ENCODE assay signal across 8 mouse cellular contexts in the genomic region with DNA sequence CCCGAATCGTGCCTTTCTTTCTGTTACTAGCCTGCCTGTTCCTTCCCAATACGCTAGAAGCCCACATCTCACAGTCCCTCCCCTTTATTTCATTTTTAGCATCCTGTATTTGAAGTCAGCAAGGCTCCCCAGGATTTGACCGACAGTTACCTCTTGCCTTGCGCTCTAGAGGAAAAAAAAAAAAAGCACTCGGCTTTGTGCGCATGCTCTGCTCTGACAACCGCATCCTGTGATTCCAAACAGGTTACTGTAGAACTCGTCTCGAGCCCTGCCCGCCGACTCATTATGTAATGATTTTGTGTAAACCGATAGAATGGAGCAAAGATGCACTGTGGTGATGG. TPM values are rescaled to one million over a fixed set of nuclear protein-coding genes. Genes with fewer than 3 reads are reported as not detected.
A peak's percentile ranks its signal among the peaks of the same experiment; 100 is the strongest.
DNase-seq lines count a peak whose midpoint lies in the region; ATAC-seq and TF ChIP-seq lines count a peak whose summit lies in the region.

No protein-coding gene starts in this region.

- no peaks in the 10 kb centered on the region for H3K4me1 ChIP-seq in kidney, adult 2 months (ENCODE audit: control insufficient read depth, insufficient read depth, low read length)
- peaks cover 11% of the 10 kb centered on the region for H3K4me1 ChIP-seq in limb, embryonic 14.5 days (ENCODE audit: control insufficient read depth, insufficient read depth, low read length)
- H3K4me1 ChIP-seq in midbrain, embryonic 15.5 days = peaks cover 34% of the 10 kb centered on the region

- 0 out of 2 replicates have a peak overlapping the region, but pooled peaks have one; percentile 12 for H3K9ac ChIP-seq in limb, embryonic 14.5 days (ENCODE audit: low read depth, low read length, severe bottlenecking)
- H3K9ac ChIP-seq in midbrain, embryonic 15.5 days = peak overlapping the region; percentile 59

- peak overlapping the region; percentile 76; the same call in 1 of the 2 replicates for H3K27ac ChIP-seq in kidney, adult 2 months (ENCODE audit: insufficient read depth, low read depth, low read length)
- H3K27ac ChIP-seq in limb, embryonic 14.5 days (replicated peaks; ENCODE audit: low read depth, low read length) = no peak overlapping the region
- H3K27ac ChIP-seq in midbrain, embryonic 15.5 days = peak overlapping the region; percentile 86

- no peaks in the 10 kb centered on the region; the same call in 1 of the 2 replicates for H3K9me3 ChIP-seq in limb, embryonic 14.5 days (ENCODE audit: control insufficient read depth, low read length)
- no peaks in the 10 kb centered on the region for H3K9me3 ChIP-seq in midbrain, embryonic 15.5 days

- H3K27me3 ChIP-seq in kidney, adult 2 months (replicated peaks; ENCODE audit: control insufficient read depth, insufficient read depth, low read length) = no peaks in the 10 kb centered on the region
- peaks cover 20% of the 10 kb centered on the region for H3K27me3 ChIP-seq in limb, embryonic 14.5 days (ENCODE audit: control insufficient read depth, insufficient read depth, low read length)
- H3K27me3 ChIP-seq in midbrain, embryonic 15.5 days (replicated peaks) = no peaks in the 10 kb centered on the region

- peak overlapping the region; percentile 69 for H3K4me2 ChIP-seq in limb, embryonic 14.5 days (replicated peaks; ENCODE audit: low read depth, low read length, severe bottlenecking)
- peak overlapping the region; percentile 81 for H3K4me2 ChIP-seq in midbrain, embryonic 15.5 days

- H3K36me3 ChIP-seq in kidney, adult 2 months (ENCODE audit: control insufficient read depth, insufficient read depth, low read length) = no peaks in the 10 kb centered on the region
- H3K36me3 ChIP-seq in limb, embryonic 14.5 days (ENCODE audit: control insufficient read depth, insufficient read depth, low read length) = no peaks in the 10 kb centered on the region
- H3K36me3 ChIP-seq in midbrain, embryonic 15.5 days (replicated peaks) = no peaks in the 10 kb centered on the region

- peak; percentile 56 for DNase-seq in adrenal gland, adult 2 months
- no peak for DNase-seq in adrenal gland, adult 8-10 months
- DNase-seq in cerebellum, postnatal 36 days = peak; percentile 79 to 85
- peak; percentile 76 to 78 for DNase-seq in heart, adult 9 months (ENCODE audit: low spot score in 2 of 2)
- DNase-seq in kidney, adult 2 months = peak; percentile 84
- peak; percentile 65 for DNase-seq in limb, embryonic 14.5 days (ENCODE audit: low spot score)
- peak; percentile 80 to 88 for DNase-seq in spleen, postnatal 36 days (ENCODE audit: low spot score in 2 of 2)

- WGBS in kidney, adult 2 months = 4% methylated on average over 13 of the region's 13 CpGs
- WGBS in limb, embryonic 14.5 days = under 1% methylated on average over 13 of the region's 13 CpGs
- under 1% methylated on average over 13 of the region's 13 CpGs for WGBS in midbrain, embryonic 15.5 days

- no peak for TF ChIP-seq CTCF in kidney, adult 2 months (conservative IDR thresholded peaks at IDR 0.05; ENCODE audit: insufficient read depth, insufficient read length, low read depth, low read length)

- no peak for TF ChIP-seq POLR2A in kidney, adult 2 months (IDR thresholded peaks at IDR 0.05; ENCODE audit: low read depth, low read length)
- TF ChIP-seq POLR2A in limb, embryonic 14.5 days (IDR thresholded peaks at IDR 0.05; ENCODE audit: borderline replicate concordance, extremely low read depth, insufficient read depth, insufficient read length) = no peak

- no peak for ATAC-seq in limb, embryonic 14.5 days (ENCODE audit: low FRiP score, low read depth)
- ATAC-seq in midbrain, embryonic 15.5 days (replicated peaks) = peak; percentile 55

- peak overlapping the region; percentile 91 for H3K4me3 ChIP-seq in kidney, adult 2 months (ENCODE audit: insufficient read depth, low read depth, low read length)
- H3K4me3 ChIP-seq in limb, embryonic 14.5 days (replicated peaks; ENCODE audit: low read length) = peak overlapping the region; percentile 41
- peak overlapping the region; percentile 61 for H3K4me3 ChIP-seq in midbrain, embryonic 15.5 days

RNA-seq across cellular contexts. Expression of a gene that starts 1.2 kb away (rescaled TPM):
- total RNA-seq in adrenal gland, adult 2 months (2021) = 10 to 100 TPM in 1 of 2 experiments, 1 to 10 TPM in 1; 5.2 to 18.6 TPM
- polyA plus RNA-seq in adrenal gland, adult 2 months (2012; rRNA removed) = 7.9 and 8.2 TPM in 2 replicates
- 10 to 100 TPM; 11.7 to 28.2 (median 16.2) TPM for total RNA-seq in adrenal gland, adult 8-10 months (2022)
- 7.6 and 8.2 TPM in 2 replicates for polyA plus RNA-seq in kidney, adult 2 months (2012; rRNA removed)
- polyA plus RNA-seq in limb, embryonic 14.5 days (2012; rRNA removed) = 3.2 and 3.4 TPM in 2 replicates
- polyA plus RNA-seq in limb, embryonic 14.5 days (2014; fragmentation: Nextera tagmentation; extraction: Ambion mirVana) = 6.8 and 7.5 TPM in 2 replicates
- polyA plus RNA-seq in midbrain, embryonic 15.5 days (2015; fragmentation: Nextera tagmentation; extraction: Ambion mirVana) = 22.6 and 23.8 TPM in 2 replicates

Comparison
In these comparisons a context has a peak if more than half of its experiments do, and no peak if none do; other contexts are left out.
1. H3K4me3 ChIP-seq: peak in every context shown above with its lines; median percentile 91 in kidney, adult 2 months; 61 in midbrain, embryonic 15.5 days; 41 in limb, embryonic 14.5 days.